Mouse (Mus musculus) spleen, embryonic (tissue): ENCODE measurements around the gene Rara.

Experiments
- CTCF ChIA-PET: fragments of 350-600 bp; sonication (Branson Sonifier 250); formaldehyde crosslinking; loops from one replicate; lab custom pipeline; 2022; lab: Charles Lee

The Rara gene

DNA sequence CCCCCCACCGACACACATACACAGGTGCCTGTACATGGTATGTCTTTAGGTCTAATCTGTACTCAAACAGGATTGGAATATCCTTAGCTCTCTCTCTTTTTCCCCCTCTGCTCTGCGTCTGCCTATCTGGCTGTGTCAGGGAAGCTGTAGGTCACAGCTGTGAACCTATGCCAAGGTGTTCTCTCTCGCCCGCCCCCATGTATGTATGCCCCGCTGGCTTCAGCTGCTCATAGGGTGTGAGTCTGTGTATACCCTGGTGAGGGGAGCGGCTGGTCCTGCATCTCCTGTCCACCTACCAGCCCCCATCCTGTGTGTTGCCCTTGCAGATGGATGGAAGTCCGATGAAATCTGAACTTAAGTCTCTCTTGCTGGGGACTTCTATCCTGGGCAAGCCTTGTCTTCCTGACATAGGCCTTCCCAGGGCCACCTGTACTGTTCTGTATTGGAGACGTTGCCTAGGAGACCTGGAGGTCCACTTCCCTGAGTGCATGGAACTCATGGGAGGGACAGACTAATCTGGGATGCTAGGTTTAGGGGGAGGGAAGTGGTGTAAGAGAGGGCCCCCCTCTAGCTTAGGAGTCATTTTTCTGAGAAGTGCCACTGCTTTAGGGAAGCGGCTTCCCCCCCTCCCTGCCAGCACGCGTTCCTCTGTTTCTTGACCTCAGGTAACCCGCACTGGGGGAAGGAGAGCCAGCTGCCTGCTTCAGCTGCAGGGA lies 21.8 kb downstream of the Rara start:
- CTCF ChIA-PET, result interaction anchor here (1.1 to 1.4 kb wide), 2 partner anchors 12 to 16 kb away, joined by 3 to 5 read pairs; no protein-coding TSS in a partner anchor

DNA sequence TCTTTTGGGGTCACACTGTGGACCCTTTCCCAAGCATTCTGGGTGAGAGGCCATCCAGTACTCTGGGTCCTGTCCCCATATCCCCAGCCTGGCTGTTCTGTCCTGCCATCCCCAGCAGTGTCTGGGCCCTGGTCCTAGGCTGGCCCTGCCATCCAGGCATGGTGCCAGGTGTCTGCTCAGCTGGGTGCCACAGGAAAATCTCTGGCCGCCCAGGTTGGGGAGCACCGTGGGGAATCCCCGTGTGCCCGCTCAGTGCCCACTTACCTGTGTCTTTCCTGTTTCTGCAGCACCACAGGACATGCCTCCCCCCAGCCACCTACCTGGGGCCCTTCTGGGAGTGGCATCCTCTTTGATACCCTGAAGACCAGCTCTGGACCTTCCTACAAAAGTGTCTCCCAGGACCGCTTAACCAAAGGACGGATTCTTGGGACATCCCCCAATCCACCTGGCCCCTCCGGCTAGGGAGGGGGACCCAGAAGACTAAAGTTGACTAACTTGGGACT lies 22.4 kb downstream of the Rara start:
- CTCF ChIA-PET, result interaction anchor here (0.6 to 1.1 kb wide), 2 partner anchors 11 to 15 kb away, joined by 3 to 4 read pairs; no protein-coding TSS in a partner anchor

DNA sequence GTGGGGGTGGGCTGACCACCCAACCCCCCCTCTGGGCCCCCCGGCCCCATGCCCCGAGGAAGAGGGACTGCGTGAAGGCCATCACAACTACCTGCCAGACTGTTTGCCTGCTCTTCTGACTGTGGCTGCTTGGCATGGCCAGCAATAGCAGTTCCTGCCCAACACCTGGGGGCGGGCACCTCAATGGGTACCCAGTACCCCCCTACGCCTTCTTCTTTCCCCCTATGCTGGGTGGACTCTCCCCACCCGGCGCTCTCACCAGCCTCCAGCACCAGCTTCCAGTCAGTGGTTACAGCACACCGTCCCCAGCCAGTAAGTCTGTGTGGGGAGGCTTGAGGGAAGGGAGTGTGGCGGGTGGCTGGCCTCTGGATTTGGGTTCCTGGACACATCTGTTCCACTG lies 22.9 kb downstream of the Rara start:
- CTCF ChIA-PET, result interaction anchor here (0.6 kb wide), 1 partner anchor 15 kb away, joined by 4 read pairs; no protein-coding TSS in a partner anchor

DNA sequence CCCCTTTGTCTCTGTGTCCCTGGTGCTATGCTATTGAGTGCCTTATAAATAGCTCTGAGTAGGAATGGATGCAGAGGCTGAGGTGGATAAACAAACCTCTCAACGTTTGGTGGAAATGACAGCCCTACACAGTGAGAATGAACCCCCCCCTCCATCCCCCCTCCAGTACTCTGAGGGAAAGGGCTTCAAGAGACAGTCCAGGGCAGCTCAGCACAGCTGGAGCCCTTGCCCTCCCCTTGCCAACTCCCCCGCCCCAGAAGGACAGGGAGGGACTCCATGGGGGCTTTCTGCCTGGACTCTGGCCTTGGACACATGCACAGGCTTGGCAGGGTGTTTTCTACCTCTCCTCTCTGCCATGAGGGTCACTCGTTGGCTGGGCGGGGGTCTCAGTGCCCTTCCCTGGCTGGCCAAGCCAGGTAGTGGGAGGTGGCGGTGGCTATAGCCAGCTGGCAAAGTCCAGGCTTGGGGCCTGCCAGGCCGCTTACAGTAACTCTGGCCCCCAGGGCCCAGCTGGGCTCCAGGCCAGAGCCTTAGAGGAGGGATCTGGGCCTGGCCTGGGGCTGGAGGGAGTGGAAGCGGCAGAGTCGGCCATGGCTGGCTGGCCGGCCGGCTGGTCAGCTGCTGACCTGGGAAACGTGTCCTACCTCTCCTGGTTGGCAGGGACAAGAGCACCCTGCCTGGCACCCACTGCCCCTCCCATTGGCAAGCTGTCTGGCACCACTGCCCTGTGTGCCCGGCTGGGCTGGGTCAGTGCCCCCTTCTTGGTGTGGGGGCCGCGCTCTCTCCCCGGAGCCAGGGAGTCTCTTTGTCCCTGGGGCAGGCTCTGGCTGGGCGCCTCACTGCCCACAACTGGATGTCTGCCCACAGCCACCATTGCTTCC lies 23.6 kb downstream of the Rara start:
- CTCF ChIA-PET, result interaction anchor here (0.6 kb wide), 1 partner anchor 44 kb away, joined by 4 read pairs; the partner anchor contains the start of gene Cdc6

DNA sequence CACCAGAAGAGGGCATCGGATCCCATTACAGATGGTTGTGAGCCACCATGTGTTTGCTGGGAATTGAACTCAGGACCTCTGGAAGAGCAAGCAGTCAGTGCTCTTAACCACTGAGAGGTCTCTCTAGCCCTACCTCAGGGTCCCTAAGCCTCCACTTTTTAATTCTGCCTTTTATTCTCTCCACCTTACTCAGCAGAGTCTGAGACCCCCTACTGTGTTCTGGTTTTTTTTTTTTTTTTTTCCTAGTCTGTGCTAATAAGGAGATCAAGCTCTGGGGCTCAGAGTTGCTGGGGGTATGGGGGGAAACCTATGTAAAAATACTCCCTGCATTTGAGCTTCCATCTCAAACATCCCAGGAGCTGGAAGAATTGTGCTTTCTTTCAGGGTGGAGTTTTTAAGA lies 24.5 kb downstream of the Rara start:
- CTCF ChIA-PET, result interaction anchor here (0.6 kb wide), 3 partner anchors 15 to 53 kb away, joined by 3 to 7 read pairs (median 4); partner anchors contain the start of gene Cdc6

DNA sequence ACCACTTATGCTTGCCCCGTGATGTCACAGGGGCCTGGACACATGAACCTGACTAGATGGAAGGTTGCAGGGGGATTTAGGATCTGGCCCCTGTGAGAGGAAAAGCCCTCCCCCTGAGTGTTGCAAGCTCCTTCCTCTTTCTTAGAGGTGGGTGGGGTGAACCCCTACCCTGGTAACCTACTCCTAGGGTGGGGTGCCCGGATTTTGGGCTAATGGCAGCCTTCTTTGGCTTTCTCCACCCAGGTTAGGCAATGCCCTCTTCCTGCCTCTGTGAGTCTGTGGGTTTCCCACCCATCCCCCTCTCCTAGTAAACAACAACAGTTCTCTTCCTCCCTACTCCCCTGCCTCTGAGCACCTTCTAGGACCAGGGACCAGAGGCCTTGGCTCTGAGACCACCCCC lies 25.1 kb downstream of the Rara start:
- CTCF ChIA-PET, result interaction anchor here (0.6 to 0.8 kb wide), 4 partner anchors 16 to 54 kb away, joined by 3 to 12 read pairs (median 7); no protein-coding TSS in a partner anchor

DNA sequence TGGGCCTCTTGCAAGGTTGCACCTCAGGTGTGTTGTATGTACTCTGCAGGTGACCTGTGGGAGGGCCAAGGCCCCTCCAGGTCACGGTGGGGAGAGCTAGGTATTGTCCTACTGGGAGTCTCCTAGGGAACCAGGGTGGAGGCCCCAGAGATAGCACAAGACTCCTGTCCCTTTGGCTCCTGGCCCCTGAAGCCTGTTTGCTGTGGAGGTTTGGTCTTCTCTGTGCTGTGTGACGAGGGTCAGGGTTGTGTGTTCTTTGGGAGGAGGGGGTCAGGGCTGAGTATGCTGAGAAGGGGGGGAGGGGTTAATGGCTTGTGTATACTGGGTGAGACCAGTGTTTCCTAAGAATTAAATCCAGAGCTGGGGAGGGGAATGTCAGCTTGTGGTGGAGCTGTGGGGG lies 25.7 kb downstream of the Rara start:
- CTCF ChIA-PET, result interaction anchor here (0.7 to 2.4 kb wide), 5 partner anchors 8 to 183 kb away, joined by 3 to 12 read pairs (median 7); no protein-coding TSS in a partner anchor

DNA sequence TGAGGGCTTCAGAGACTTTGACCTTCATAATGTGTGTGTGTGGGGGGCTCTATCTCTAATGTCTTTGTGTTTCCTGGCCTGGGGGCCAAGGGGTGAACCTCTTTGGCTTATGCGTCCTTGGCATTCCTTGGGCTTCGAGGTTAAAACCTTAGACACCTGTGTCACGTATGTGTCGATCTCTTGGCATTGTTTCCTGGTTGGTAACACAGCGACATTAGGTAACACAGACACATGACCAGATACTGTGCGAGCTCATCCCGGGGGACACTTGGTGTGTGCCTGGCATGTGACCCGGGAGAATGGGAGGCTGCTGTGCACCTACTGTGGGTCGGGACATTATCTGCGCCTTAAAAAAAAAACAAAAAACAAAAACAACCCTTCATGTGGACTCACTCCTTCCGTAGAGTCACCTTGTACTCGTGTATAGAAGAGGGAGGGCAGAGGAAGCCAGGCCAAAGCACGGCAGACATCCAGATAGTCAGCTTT lies 26.3 kb downstream of the Rara start:
- CTCF ChIA-PET, result interaction anchor here (0.6 to 2.4 kb wide), 7 partner anchors 8 to 1920 kb away, joined by 3 to 12 read pairs (median 4); no protein-coding TSS in a partner anchor

DNA sequence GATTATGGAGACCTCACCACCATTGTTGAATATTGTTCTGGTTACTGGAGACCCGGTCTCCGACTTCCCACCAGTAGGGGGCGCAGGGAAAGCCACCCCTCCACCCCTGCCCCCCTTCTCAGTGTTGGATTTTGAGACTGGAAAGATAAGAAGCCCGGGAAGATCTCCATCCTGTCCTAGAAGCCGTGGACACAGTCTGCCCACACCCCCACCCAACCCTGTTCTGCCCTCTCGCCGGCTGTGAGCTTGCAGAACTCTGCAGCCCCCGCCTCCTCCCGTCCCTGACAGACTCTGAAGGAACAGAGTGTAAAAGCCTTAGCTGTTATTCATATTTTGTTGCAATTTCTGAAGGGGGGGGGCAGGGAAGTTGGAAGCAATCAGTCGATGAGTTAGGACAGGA lies 26.8 kb downstream of the Rara start:
- CTCF ChIA-PET, result interaction anchor here (0.6 to 2.4 kb wide), 7 partner anchors 9 to 1921 kb away, joined by 3 to 12 read pairs (median 4); no protein-coding TSS in a partner anchor

DNA sequence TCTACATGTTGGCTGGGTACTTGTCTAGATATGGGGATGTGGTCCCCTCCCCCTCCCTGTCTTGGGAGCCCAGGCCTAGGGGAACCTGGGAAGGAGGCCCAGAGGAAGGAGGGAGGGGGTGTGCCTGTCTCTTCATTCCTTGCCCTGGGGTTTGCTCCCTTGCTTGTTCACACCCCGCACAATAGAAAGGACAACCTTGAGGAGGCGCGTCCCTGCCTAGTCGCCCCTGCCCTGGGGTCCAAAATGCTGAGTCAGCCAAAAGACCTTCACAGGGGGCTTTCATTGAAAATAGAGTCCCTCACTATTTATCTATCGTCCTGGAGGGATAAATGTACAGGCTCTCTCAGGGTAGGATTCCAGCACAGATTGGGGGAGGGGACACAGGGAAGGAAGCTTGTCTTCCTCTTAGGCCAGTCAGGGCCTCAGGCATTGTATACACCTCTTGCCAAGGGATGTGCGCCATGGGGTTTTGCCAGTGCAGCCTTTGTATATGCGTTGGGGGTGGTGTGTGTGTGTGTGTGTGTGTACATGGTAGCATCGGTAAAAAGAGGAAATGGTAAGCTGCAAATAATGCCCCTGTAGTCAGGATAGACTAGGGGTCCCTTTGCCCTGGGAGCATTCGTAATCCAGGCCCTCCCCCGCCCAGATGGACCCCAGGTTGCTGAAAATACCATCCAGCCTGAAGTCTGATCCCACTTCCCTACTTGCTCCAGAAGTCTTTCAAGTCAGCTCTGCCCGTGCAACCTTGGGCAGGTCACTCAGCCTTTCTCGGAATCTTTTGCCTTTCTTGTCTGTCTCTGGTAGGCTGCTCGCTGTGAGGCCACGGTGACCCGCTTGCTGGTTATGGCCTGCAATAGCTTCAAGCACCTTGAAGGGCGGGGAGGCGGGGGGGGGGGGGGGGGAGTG lies 27.4 kb downstream of the Rara start:
- CTCF ChIA-PET, result interaction anchor here (0.5 to 2.4 kb wide), 7 partner anchors 10 to 1444 kb away, joined by 3 to 12 read pairs (median 3); partner anchors contain the start of gene Cdc6

DNA sequence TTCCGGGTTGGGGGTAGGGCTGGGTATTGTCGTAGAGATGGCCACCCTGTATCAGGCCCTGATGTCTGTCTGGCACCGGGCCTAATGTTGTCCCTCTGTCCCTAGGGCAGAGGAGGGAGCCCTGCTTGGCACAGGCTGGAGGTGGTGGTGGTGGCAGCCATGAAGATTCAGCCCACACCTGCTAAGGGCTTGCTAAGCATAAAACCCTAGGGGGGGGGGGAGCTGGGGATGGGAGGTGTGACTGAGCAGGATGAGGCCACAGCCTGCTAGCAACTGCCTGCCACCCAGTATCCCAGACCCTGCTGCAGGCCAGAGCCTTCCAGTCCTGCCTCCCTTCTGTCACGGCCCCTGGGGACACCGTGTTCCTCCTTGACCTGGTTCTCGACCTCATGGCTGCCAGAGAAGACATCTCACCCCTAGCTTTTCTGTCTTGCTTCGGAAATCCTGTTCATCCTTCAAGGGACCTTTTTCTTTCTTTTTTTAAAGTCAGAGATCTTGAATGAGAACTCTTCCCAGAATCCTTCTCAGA lies 28.2 kb downstream of the Rara start:
- CTCF ChIA-PET, result interaction anchor here (0.5 to 2.4 kb wide), 4 partner anchors 8 to 48 kb away, joined by 3 to 12 read pairs (median 4); partner anchors contain the start of gene Cdc6

DNA sequence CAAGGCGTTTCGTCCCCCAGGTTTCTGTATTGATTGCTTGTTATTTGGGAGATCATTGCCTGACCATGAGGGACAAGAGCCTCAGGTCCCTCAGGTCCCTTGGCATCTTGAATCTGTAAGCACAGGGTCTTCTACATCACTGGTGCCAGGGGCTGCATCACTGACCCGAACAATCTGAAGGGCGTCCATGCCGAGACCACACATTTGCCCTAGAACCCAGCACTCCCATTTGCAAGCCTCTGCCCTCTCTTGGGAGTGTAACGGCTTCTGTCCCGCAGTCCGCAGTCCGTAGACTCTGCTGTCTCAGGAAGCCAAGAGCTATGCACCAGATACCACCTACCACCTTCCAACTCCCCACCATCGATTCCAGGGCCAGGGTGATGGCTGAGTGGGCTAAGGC lies 28.7 kb downstream of the Rara start:
- CTCF ChIA-PET, result interaction anchor here (0.6 kb wide), 1 partner anchor 9 kb away, joined by 4 read pairs; no protein-coding TSS in a partner anchor

DNA sequence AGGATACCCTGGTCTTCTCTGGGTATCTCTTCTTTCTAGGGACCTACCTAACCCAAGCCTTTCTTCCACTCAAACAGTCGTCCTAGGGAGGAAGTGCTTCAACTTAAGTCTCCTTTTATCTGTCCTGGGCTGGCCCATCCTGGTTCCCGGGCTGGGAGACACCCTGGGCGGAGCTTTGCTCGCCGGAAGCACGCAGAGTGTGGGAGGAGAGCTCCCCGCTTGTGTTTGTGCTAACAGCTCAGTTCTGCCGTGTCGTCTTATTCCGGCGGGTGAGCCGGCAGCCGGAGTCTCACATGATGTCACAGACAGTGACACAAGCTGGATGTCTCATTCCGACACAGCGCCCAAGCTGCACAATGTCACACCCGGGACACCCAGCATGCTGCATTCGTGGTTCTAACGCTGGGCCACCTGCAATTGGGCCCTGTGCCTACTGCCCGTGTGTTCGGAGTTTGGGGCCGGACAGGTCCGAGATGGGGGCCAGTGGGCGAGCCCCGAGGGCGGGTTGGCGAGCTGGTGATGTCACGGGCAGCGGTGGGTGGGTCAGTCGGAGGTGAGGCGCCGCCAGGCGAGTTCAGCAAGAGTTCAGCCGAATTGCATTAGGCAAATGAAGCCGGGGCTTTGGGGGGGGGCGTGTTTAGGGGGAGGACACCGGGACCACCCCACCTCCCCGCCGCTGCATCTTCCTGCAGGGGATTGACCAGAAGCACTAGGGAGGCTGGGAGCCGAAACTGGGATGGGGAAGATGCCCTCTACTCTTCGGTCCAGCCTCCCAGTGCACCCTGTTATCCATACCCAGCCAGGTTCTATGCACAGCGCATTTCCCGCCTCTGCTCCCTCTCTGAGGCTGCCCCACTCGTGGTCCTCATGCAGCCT lies 32.1 kb downstream of the Rara start:
- CTCF ChIA-PET, result interaction anchor here (1.7 kb wide), 1 partner anchor 7 kb away, joined by 3 read pairs; no protein-coding TSS in a partner anchor

DNA sequence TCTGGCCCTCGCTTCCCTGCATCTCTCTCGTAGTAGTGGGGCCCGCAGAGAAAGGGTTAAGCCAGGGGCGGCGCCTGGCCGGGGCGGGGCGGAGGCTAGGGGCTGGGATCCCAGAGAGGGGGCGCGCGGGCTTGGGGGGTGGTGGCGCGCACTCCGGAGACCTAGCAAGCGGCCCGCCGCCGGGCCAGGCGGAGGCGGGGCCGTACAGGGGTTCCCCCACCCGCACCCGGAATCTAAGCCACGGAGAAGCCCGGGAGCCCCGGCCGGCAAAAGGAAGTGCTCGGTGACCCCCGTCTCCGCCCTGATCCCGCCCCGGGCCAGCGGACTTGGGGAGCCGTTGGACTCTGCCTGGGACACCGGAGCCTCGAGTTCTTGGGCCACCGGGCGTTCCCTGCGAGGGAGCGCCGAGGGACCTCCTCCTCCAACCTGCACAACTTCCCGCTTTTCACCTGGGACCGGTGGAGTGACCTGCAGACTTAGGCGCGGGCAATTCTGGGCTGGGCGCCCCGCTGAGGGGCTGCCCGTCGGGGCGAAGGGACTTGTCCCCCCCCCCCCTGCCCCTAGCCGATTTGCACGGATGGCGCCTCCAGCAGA lies 32.8 kb downstream of the Rara start:
- CTCF ChIA-PET, result interaction anchor here (1.8 kb wide), 1 partner anchor 11 kb away, joined by 3 read pairs; no protein-coding TSS in a partner anchor

DNA sequence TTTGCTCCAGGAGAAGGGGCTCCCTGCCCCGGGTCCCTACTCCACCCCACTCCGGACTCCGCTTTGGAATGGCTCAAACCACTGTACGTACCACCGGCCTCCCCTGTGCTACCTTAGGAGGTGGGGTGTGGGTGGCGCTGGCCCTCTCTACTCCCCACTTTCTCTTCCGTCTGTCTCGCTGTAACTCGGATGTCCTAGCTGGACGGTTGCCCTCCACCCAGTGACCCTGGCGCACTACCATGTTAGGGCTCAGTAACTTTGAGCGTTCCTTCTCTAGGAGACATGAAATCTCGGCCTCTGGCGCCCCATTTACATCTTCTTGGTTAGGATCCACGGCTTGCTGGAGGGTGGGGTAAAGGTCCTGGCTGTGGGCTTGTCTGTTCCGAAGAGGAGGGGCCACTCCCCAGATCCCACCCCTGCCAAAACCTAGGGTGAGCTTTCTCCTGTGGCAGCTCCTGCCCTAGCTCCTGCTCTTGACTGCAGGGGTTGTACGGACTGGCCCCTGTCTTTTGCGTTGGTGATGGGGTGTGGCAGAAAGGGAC lies 33.5 kb downstream of the Rara start:
- CTCF ChIA-PET, result interaction anchor here (1.8 kb wide), 1 partner anchor 12 kb away, joined by 3 read pairs; no protein-coding TSS in a partner anchor

DNA sequence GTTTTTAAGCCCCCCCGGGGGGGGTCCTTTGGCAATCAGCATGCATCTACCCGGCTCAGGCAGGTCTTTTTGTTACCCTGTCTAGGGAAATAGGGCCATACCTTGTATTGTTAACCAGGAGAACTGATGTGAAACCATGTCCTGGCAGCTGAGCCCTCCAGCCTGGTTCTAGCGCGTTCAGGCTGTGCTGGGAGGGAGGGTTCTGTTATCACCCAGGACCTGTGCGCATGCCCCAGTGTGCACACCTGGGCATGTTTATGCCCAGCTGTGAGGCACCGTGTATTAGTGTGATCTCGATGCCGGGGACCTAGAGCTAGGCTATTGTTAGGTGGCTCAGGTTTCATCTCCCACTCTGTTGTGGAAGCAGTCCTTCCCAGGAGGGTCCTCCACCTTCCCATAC lies 34.1 kb downstream of the Rara start:
- CTCF ChIA-PET, result interaction anchor here (1.7 to 1.8 kb wide), 2 partner anchors 12 to 28 kb away, joined by 3 read pairs; no protein-coding TSS in a partner anchor

DNA sequence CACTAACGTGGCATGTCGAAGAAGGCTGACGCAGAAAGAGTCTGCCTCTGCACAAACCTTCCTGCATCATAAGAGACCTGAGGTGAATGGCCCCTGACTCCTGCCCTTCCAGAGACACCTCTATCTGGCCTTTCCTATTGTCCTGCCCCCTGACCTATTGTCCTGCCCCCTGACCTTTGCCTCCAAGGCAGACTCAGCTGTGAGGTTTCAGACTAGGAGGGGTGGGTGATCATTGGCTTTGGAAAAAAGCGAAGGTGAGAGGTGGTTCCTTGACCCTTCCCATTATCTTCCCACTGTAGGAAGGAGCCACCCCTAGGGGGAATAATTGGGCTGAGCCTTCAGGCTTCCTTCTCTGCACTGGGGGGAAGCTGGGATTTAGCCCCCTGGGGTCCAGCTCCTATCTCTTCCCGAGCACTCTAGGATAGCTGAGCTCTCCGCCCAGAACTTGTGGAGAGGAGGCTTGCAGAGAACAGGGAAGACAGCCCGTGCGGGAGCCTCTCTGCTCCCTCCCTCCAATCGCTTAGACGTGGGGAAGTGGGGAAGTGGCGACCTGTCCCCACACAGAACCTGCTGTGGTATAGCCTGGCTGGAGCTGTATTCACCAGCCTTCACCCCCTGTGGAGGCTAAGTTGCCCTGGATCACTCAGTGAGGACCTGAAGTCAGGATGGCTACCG lies 34.9 kb downstream of the Rara start:
- CTCF ChIA-PET, result interaction anchor here (0.6 to 1.8 kb wide), 3 partner anchors 13 to 1941 kb away, joined by 3 to 5 read pairs (median 3); no protein-coding TSS in a partner anchor
